Mouse (Mus musculus) liver (tissue): Measurements from ENCODE around the gene Slc16a11.

Source experiments
- DNase-seq: peaks from one replicate; pipeline ENCODE4 v3.0.0-alpha.2; 2020; ENCODE audit warnings: mixed read lengths

Slc16a11 gene

DNA sequence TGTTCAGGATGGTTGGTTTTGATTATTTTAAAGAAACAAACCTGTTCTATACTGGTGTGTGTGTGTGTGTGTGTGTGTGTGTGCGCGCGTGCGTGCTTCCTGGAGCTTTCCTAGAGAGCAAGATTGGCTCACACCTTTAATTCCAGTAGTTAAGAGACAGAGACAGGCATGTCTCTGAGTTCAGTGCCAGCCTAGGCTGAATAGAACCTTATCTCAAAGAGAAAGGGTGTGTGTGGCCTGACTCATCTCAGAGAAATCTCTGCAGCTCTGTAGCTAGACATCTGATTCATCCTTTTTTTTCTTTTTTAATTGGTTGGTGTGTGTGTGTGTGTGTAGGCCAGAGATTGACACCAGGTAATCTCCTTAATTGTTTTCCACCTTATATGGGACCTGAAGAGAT lies 46.5 kb downstream of the Slc16a11 start:
- DNase-seq = no peak

DNA sequence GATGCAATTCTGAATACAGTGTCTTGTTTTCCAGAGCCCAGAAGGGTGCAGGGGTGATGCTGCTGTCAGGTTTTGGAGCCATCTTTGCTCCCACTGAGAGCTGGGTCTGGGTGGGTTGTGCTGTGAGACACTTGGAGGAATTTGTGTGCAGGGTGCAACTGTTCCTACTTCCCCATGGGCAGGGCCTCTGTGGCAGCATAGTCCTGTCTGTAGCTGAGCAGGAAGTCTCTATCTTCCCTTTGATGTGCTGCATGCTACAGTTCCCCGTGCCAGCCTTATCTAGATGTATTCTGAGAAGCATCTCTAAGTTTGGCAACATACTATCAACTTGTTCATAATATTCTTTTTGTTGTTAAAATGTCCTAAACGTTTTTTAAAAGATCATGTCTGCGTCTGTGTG lies 52.7 kb downstream of the Slc16a11 start:
- DNase-seq = no peak

DNA sequence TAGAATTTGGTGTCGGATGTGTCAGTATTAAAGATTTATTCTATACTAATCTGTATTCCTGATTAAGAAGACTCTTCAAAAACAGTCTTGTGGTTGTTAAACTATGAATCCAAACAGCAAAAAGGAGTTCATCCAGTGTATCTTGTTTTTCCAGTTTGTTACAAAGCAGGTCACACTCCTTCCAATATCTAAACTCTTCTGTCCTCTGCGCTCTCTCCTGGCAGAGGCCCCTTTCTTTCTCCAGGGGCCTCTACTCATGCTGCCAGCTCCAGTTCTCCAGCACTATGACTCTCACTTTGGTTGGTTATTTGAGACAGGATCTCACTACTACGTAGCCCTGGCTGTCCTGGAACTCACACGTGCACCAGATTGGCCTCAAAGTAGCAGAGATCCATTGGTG lies 53.3 kb downstream of the Slc16a11 start:
- DNase-seq = no peak
